Comparison of ENCODE assay signal across 8 mouse cellular contexts in genomic region chr4:53919188-53919587, GRCm38 (mm10).
DNase-seq lines count a peak whose midpoint lies in the region; ATAC-seq and TF ChIP-seq lines count a peak whose summit lies in the region.

No protein-coding gene starts in this region.

- H3K9me3 ChIP-seq in forebrain, embryonic 10.5 days: no peaks in the 10 kb centered on the region
- H3K9me3 ChIP-seq in forebrain, embryonic 12.5 days: no peaks in the 10 kb centered on the region
- H3K9me3 ChIP-seq in liver, postnatal 0 days (ENCODE audit: low read length): no peaks in the 10 kb centered on the region

- no peak for TF ChIP-seq POLR2A in spleen, adult 2 months (IDR thresholded peaks at IDR 0.05; ENCODE audit: low read depth, low read length)

- H3K36me3 ChIP-seq in forebrain, embryonic 10.5 days (replicated peaks): no peaks in the 10 kb centered on the region
- no peaks in the 10 kb centered on the region for H3K36me3 ChIP-seq in forebrain, embryonic 12.5 days (replicated peaks)
- no peaks in the 10 kb centered on the region for H3K36me3 ChIP-seq in spleen, adult 2 months (ENCODE audit: control insufficient read depth, insufficient read depth, low read length)
- H3K36me3 ChIP-seq in liver, postnatal 0 days (replicated peaks; ENCODE audit: insufficient read depth, low read length): no peaks in the 10 kb centered on the region

- ATAC-seq in forebrain, embryonic 12.5 days (ENCODE audit: low FRiP score): no peak; the same call in 1 of the 2 replicates
- ATAC-seq in common myeloid progenitor, adult 5-6 weeks (replicated peaks; ENCODE audit: low read depth, poor library complexity, severe bottlenecking): peak; percentile 67
- ATAC-seq in liver, postnatal 0 days: no peak

- TF ChIP-seq CTCF in spleen, adult 2 months (IDR thresholded peaks at IDR 0.05; ENCODE audit: extremely low read depth, insufficient read depth, insufficient read length, insufficient replicate concordance): peak; percentile 58; the same call in 1 of the 2 replicates
- peak; percentile 73 for TF ChIP-seq CTCF in liver, postnatal 0 days (IDR thresholded peaks at IDR 0.05; ENCODE audit: low read depth)

- no peak overlapping the region for H3K4me2 ChIP-seq in forebrain, embryonic 12.5 days
- H3K4me2 ChIP-seq in liver, postnatal 0 days (ENCODE audit: low read depth, low read length): no peak overlapping the region

- no peaks in the 10 kb centered on the region for H3K4me1 ChIP-seq in forebrain, embryonic 10.5 days
- H3K4me1 ChIP-seq in forebrain, embryonic 12.5 days: no peaks in the 10 kb centered on the region
- H3K4me1 ChIP-seq in spleen, adult 2 months (ENCODE audit: control insufficient read depth, insufficient read depth, insufficient read length): peaks cover 16% of the 10 kb centered on the region; the same call in 1 of the 2 replicates
- no peaks in the 10 kb centered on the region for H3K4me1 ChIP-seq in liver, postnatal 0 days (ENCODE audit: insufficient read depth)

- H3K9ac ChIP-seq in forebrain, embryonic 12.5 days: no peak overlapping the region
- no peak overlapping the region for H3K9ac ChIP-seq in liver, postnatal 0 days (replicated peaks)

- no peak overlapping the region for H3K27ac ChIP-seq in forebrain, embryonic 10.5 days
- no peak overlapping the region for H3K27ac ChIP-seq in forebrain, embryonic 12.5 days
- H3K27ac ChIP-seq in spleen, adult 2 months (ENCODE audit: insufficient read depth, low read length): no peak overlapping the region
- H3K27ac ChIP-seq in liver, postnatal 0 days (ENCODE audit: low read depth): no peak overlapping the region

- DNase-seq in forebrain, embryonic 10.5 days (ENCODE audit: extremely low spot score, low spot score): peak; percentile 55
- DNase-seq in spleen, adult 2 months (ENCODE audit: low read depth in 1 of 2, low spot score in 2 of 2): peak in 1 of 2 experiments; percentile 56
- no peak for DNase-seq in spleen, adult 12 weeks (ENCODE audit: low spot score)
- peak; percentile 33 for DNase-seq in hindlimb bud, embryonic 11.5 days (ENCODE audit: extremely low spot score, low read depth, low spot score)
- DNase-seq in liver, postnatal 0 days: peak; percentile 36
- DNase-seq in right cerebral cortex, postnatal 14 days: peak; percentile 72

- H3K4me3 ChIP-seq in forebrain, embryonic 10.5 days: no peak overlapping the region
- H3K4me3 ChIP-seq in forebrain, embryonic 12.5 days (replicated peaks): no peak overlapping the region
- H3K4me3 ChIP-seq in spleen, adult 2 months (ENCODE audit: extremely low read depth, insufficient read depth, insufficient read length): no peak overlapping the region
- no peak overlapping the region for H3K4me3 ChIP-seq in liver, postnatal 0 days (ENCODE audit: low read depth, low read length)

- no peak for TF ChIP-seq EP300 in liver, postnatal 0 days (IDR thresholded peaks at IDR 0.05; ENCODE audit: low read depth)

- no peaks in the 10 kb centered on the region for H3K27me3 ChIP-seq in forebrain, embryonic 10.5 days (ENCODE audit: poor library complexity, severe bottlenecking)
- no peaks in the 10 kb centered on the region for H3K27me3 ChIP-seq in forebrain, embryonic 12.5 days
- H3K27me3 ChIP-seq in spleen, adult 2 months (ENCODE audit: control insufficient read depth, insufficient read depth, low read length): no peaks in the 10 kb centered on the region
- no peaks in the 10 kb centered on the region for H3K27me3 ChIP-seq in liver, postnatal 0 days (ENCODE audit: insufficient read depth, low read length)
